Mouse (Mus musculus): Measurements from ENCODE around the gene Rbfox3. TPM values are rescaled to one million over a fixed set of nuclear protein-coding genes. Genes with fewer than 3 reads are reported as not detected.

Gene Rbfox3
- total and polyA plus RNA-seq, 2 experiments from 2014 or later = 60.3 to 73.3 TPM

DNA sequence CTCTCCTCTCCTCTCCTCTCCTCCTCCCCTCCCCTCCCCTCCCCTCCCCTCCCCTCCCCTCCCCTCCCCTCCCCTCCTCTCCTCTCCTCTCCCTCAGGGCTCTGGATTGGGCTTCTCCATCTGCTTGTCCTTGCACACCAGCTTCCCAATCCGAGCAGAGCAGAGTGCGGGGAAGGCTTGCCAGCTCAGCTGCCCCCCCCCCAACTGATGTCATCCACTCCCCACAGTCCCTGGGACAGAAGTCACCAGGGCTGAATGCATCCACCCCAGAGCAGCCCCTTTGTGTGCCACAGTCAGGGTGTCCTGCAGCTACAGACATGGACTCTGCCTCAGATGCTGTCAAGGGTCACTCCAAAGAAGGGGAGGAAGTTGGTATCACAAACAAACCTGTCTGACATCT is 4.5 kb upstream of the Rbfox3 start:
- Histone ChIP-seq H3K4me1 (ENCODE audit: insufficient read depth, low read length) (peaks cover 6% of the 10 kb centered on the region), H3K36me3 (ENCODE audit: insufficient read depth, low read length) (no peaks in the 10 kb centered on the region), H3K27ac (ENCODE audit: low read depth, low read length) (no peak overlapping the region), H3K4me2 (ENCODE audit: low read depth, low read length, poor library complexity, severe bottlenecking) (no peak overlapping the region), H3K9ac (replicated peaks; ENCODE audit: low read length, poor library complexity, severe bottlenecking) (no peak overlapping the region), H3K27me3 (ENCODE audit: insufficient read depth, low read length) (no peaks in the 10 kb centered on the region), H3K9me3 (ENCODE audit: low read length) (no peaks in the 10 kb centered on the region), H3K4me3 (ENCODE audit: low read depth, low read length) (no peak overlapping the region)
- ATAC-seq (ENCODE audit: low FRiP score) (no peak), DNase-seq (ENCODE audit: low spot score) (no peak)
- no CpG with 5 or more reads among the region's 2 CpGs for WGBS
- TF ChIP-seq CTCF (IDR thresholded peaks at IDR 0.05) = no peak

DNA sequence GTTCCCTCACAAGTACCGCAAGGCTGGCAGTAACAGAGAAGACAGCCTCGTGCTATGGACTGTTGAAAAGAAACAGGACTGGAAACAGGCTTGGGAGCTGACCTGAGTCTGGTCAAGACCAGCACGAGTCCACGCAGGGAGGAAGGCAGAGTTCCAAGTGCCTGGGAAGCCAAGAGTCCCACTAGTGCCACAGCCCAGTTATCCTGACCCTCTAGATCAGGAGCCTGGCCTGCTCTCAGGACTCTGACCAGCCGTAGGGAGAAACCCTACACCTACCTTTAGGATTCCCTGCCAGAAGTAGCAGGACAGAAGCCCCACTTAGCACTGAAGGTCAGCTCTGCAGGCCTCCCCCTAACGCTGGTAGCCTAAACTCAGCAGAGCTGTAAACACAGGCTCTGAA is 1.3 kb upstream of the Rbfox3 start:
- Histone ChIP-seq H3K27ac (ENCODE audit: low read depth, low read length) (no peak overlapping the region), H3K4me2 (ENCODE audit: low read depth, low read length, poor library complexity, severe bottlenecking) (no peak overlapping the region), H3K27me3 (ENCODE audit: insufficient read depth, low read length) (no peaks in the 10 kb centered on the region), H3K9ac (replicated peaks; ENCODE audit: low read length, poor library complexity, severe bottlenecking) (no peak overlapping the region), H3K4me3 (ENCODE audit: low read depth, low read length) (no peak overlapping the region), H3K4me1 (ENCODE audit: insufficient read depth, low read length) (peaks cover 9% of the 10 kb centered on the region), H3K9me3 (ENCODE audit: low read length) (no peaks in the 10 kb centered on the region), H3K36me3 (ENCODE audit: insufficient read depth, low read length) (no peaks in the 10 kb centered on the region)
- DNase-seq (ENCODE audit: low spot score) (no peak), ATAC-seq (ENCODE audit: low FRiP score) (no peak)
- WGBS = 62% methylated on average over 6 of the region's 6 CpGs
- no peak for TF ChIP-seq CTCF (IDR thresholded peaks at IDR 0.05)

DNA sequence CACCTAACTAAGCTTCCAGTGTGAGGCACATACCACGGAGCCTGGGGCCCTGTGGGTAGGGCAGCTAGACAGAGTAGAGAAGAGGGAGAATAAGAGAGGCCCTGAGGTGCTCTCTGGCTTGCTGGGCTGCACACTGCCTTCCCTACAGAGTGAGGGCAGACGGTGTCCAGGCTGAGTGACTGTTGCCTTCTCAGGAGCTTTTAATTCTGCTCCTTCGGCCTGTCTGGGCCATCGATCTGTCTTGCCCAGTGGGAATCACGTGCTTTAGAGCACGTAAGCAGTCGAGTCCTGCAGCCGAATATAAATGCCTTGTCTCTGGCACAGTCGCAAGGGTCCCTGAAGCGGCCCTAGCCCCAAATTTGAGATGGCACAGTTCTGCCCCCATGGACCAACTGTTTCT is 641 bp downstream of the Rbfox3 start:
- TF ChIP-seq CTCF (IDR thresholded peaks at IDR 0.05) = no peak
- no peak overlapping the region for H3K4me2 ChIP-seq (ENCODE audit: low read depth, low read length, poor library complexity, severe bottlenecking)
- H3K27ac ChIP-seq (ENCODE audit: low read depth, low read length) = no peak overlapping the region
- H3K4me1 ChIP-seq (ENCODE audit: insufficient read depth, low read length) = peaks cover 8% of the 10 kb centered on the region; the same call in 1 of the 2 replicates
- H3K27me3 ChIP-seq (ENCODE audit: insufficient read depth, low read length) = no peaks in the 10 kb centered on the region
- H3K4me3 ChIP-seq (ENCODE audit: low read depth, low read length) = no peak overlapping the region
- no peak overlapping the region for H3K9ac ChIP-seq (replicated peaks; ENCODE audit: low read length, poor library complexity, severe bottlenecking)
- no peak for DNase-seq (ENCODE audit: low spot score)
- no peak for ATAC-seq (ENCODE audit: low FRiP score)
- H3K9me3 ChIP-seq (ENCODE audit: low read length) = no peaks in the 10 kb centered on the region
- 61% methylated on average over 10 of the region's 10 CpGs for WGBS
- no peaks in the 10 kb centered on the region for H3K36me3 ChIP-seq (ENCODE audit: insufficient read depth, low read length)

DNA sequence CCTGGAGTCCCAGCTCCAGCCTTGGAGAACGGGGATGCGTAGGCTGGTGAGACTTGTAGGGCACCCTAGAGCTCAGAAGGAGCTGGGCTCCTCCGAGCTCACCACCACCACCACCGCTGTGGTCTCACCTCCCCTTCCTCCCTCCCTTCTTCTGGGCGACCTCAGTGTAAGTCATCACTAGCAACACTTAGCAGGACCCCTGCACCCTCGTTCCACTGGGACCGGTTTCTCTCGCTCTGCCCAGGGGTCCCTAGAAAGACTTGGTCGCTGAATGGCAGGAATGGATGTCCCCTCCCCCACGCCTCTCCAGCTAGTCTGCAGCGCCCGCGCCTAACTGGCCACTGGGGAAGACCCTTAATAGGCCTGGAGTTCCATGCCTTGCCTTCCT is 1.6 kb downstream of the Rbfox3 start:
- ATAC-seq (ENCODE audit: low FRiP score) (peak; percentile 17; the same call in 1 of the 2 replicates), DNase-seq (ENCODE audit: low spot score) (peak; percentile 50)
- H3K27ac ChIP-seq (ENCODE audit: low read depth, low read length) = peak overlapping the region; percentile 94
- no peaks in the 10 kb centered on the region for H3K27me3 ChIP-seq (ENCODE audit: insufficient read depth, low read length)
- H3K9ac ChIP-seq (replicated peaks; ENCODE audit: low read length, poor library complexity, severe bottlenecking) = peak overlapping the region; percentile 78
- WGBS = 1% methylated on average over 12 of the region's 13 CpGs
- no peak for TF ChIP-seq CTCF (IDR thresholded peaks at IDR 0.05)
- peaks cover 16% of the 10 kb centered on the region; the same call in 1 of the 2 replicates for H3K4me1 ChIP-seq (ENCODE audit: insufficient read depth, low read length)
- peak overlapping the region; percentile 88 for H3K4me3 ChIP-seq (ENCODE audit: low read depth, low read length)
- H3K4me2 ChIP-seq (ENCODE audit: low read depth, low read length, poor library complexity, severe bottlenecking) = peak overlapping the region; percentile 97
- no peaks in the 10 kb centered on the region for H3K36me3 ChIP-seq (ENCODE audit: insufficient read depth, low read length)
- no peaks in the 10 kb centered on the region for H3K9me3 ChIP-seq (ENCODE audit: low read length)

DNA sequence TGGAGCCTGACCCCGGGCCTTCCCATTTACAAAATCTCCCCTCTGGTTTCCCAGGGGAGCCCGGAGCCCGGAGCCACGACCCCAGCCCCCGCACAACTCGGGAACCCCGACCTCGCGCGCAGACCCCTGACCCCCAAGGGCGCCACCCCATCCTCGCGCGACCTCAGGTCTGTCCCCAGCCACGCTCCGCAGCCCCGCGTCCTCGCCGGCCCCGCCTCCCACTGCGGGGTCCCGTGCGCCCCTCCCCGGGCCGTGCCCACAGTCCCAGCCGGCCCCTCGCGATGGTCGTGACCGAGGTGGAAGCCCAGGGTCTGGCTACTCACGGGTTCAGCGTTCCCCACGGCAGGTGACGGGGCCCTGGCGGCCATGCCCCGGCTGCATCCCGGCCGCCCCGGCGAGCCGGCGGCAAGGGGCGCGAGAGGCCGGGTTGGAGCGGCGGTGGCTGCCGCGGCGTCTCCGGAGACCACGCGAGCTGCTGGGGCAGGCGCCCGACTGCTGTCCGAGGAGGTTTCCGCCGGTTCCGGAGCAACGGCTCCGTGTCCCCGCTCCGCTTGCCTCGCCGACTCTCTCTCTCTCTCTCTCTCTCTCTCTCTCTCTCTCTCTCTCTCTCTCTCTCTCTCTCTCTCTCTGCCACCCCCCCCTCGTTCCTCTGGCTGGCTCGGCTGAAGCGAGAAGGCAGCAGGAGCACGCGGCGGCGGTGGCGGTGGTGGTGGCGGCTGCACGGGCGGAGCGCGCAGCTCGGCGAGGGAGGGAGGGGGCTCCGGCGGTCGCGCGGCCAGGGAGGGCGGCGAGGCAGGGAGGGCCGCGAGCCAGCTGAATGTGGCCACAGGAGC is 2.2 kb downstream of the Rbfox3 start:
- no peak for TF ChIP-seq CTCF (IDR thresholded peaks at IDR 0.05)
- Histone ChIP-seq H3K9me3 (ENCODE audit: low read length) (no peaks in the 10 kb centered on the region), H3K9ac (replicated peaks; ENCODE audit: low read length, poor library complexity, severe bottlenecking) (peak overlapping the region; percentile 78), H3K4me2 (ENCODE audit: low read depth, low read length, poor library complexity, severe bottlenecking) (peak overlapping the region; percentile 97), H3K4me1 (ENCODE audit: insufficient read depth, low read length) (peaks cover 18% of the 10 kb centered on the region; the same call in 1 of the 2 replicates), H3K4me3 (ENCODE audit: low read depth, low read length) (peak overlapping the region; percentile 88), H3K27ac (ENCODE audit: low read depth, low read length) (peak overlapping the region; percentile 94), H3K27me3 (ENCODE audit: insufficient read depth, low read length) (no peaks in the 10 kb centered on the region), H3K36me3 (ENCODE audit: insufficient read depth, low read length) (no peaks in the 10 kb centered on the region)
- DNase-seq (ENCODE audit: low spot score) (peak; percentile 58), ATAC-seq (ENCODE audit: low FRiP score) (peak; percentile 63)
- under 1% methylated on average over 47 of the region's 90 CpGs for WGBS

DNA sequence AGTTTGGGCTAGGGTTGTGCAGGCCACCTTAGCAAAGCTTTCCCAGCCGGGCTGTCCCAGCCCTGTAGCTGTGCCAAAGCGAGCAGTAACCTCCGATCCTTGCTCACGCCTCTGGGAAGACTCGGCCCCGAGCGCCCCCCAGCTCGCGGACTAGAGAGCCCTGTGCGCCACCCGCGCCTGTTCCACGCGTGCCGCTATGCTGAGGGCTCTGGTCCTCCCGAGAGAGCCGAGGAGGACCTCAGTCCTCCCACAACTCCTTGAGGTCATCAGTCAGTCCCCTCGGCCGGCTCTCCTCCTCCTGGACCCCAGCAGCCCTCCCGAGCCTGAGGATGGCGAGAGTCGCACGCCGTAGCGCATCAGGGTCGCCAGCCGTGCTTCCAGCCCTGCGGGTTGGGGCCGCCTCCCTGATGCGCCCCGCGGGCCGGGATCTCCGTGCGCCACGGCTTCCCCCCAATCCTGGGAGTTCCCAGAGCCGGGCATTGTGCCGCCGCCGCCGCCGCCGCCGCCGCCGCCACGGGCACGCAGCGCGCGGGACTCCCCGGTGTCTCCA is 2.9 kb downstream of the Rbfox3 start:
- Histone ChIP-seq H3K36me3 (ENCODE audit: insufficient read depth, low read length) (no peaks in the 10 kb centered on the region), H3K27ac (ENCODE audit: low read depth, low read length) (peak overlapping the region; percentile 94), H3K4me3 (ENCODE audit: low read depth, low read length) (peak overlapping the region; percentile 88), H3K9ac (replicated peaks; ENCODE audit: low read length, poor library complexity, severe bottlenecking) (peak overlapping the region; percentile 78), H3K4me2 (ENCODE audit: low read depth, low read length, poor library complexity, severe bottlenecking) (peak overlapping the region; percentile 97), H3K4me1 (ENCODE audit: insufficient read depth, low read length) (peaks cover 18% of the 10 kb centered on the region; the same call in 1 of the 2 replicates), H3K9me3 (ENCODE audit: low read length) (no peaks in the 10 kb centered on the region), H3K27me3 (ENCODE audit: insufficient read depth, low read length) (no peaks in the 10 kb centered on the region)
- no peak for TF ChIP-seq CTCF (IDR thresholded peaks at IDR 0.05)
- DNase-seq (ENCODE audit: low spot score) (peak; percentile 40), ATAC-seq (ENCODE audit: low FRiP score) (peak; percentile 31)
- under 1% methylated on average over 34 of the region's 52 CpGs for WGBS
